10 mouse cellular contexts compared by ENCODE assay signal in genomic region chr7:54835911-54836352, GRCm38 (mm10). TPM values are rescaled to one million over a fixed set of nuclear protein-coding genes. Genes with fewer than 3 reads are reported as not detected.
A peak's percentile ranks its signal among the peaks of the same experiment; 100 is the strongest.
DNase-seq lines count a peak whose midpoint lies in the region; ATAC-seq lines count a peak whose summit lies in the region.
"Had no signal": no experiment of that assay in that cellular context is flagged by ENCODE, and none has a peak within 500 bp of the region (broad histone marks: within the 10 kb centered on the region; RNA-seq: fewer than 3 reads in every experiment).

No protein-coding gene starts in this region.

- 6% methylated on average over 13 of the region's 13 CpGs for WGBS in heart, embryonic 13.5 days
- 5% methylated on average over 13 of the region's 13 CpGs for WGBS in liver, embryonic 13.5 days (ENCODE audit: insufficient replicate concordance)

- intact Hi-C loops in heart, postnatal 14 days (cut with DNase I) = no loop called here

- no peak for DNase-seq in heart, postnatal 14 days
- DNase-seq in brain, adult 2 months (ENCODE audit: low read depth, low spot score) = peak; percentile 54
- DNase-seq in frontal cortex, postnatal 25 days (ENCODE audit: low spot score in 2 of 2) = peak; percentile 25 to 34
- DNase-seq in liver, embryonic 13.5 days = no peak
- no peak for DNase-seq in MN1 (ENCODE audit: low spot score)
- no peak for DNase-seq in urinary bladder, postnatal 14 days (ENCODE audit: low spot score)
- DNase-seq in gastrocnemius, adult 18-20 months (ENCODE audit: low spot score) = no peak

- no peak overlapping the region for H3K27ac ChIP-seq in heart, embryonic 13.5 days (replicated peaks)
- no peak overlapping the region for H3K27ac ChIP-seq in liver, embryonic 13.5 days

- H3K4me1 ChIP-seq in heart, embryonic 13.5 days = no peaks in the 10 kb centered on the region
- no peaks in the 10 kb centered on the region for H3K4me1 ChIP-seq in liver, embryonic 13.5 days (replicated peaks)

- ATAC-seq in heart, embryonic 13.5 days (ENCODE audit: extremely low read depth, insufficient number of reproducible peaks, low FRiP score, low TSS enrichment) = no peak
- ATAC-seq in liver, embryonic 13.5 days (ENCODE audit: low read depth) = no peak

- H3K27me3 ChIP-seq in heart, embryonic 13.5 days (replicated peaks) = peaks cover 26% of the 10 kb centered on the region
- peaks cover 10% of the 10 kb centered on the region; the same call in 1 of the 2 replicates for H3K27me3 ChIP-seq in liver, embryonic 13.5 days

- H3K36me3 ChIP-seq in heart, embryonic 13.5 days = no peaks in the 10 kb centered on the region
- no peaks in the 10 kb centered on the region for H3K36me3 ChIP-seq in liver, embryonic 13.5 days

- H3K4me2 ChIP-seq in heart, embryonic 13.5 days = peak overlapping the region; percentile 85
- H3K4me2 ChIP-seq in liver, embryonic 13.5 days = 0 out of 2 replicates have a peak overlapping the region, but pooled peaks have one; percentile 19

- peak overlapping the region; percentile 69 for H3K9ac ChIP-seq in heart, embryonic 13.5 days
- no peak overlapping the region for H3K9ac ChIP-seq in liver, embryonic 13.5 days

- no peaks in the 10 kb centered on the region for H3K9me3 ChIP-seq in heart, embryonic 13.5 days
- no peaks in the 10 kb centered on the region for H3K9me3 ChIP-seq in liver, embryonic 13.5 days (replicated peaks)

- H3K4me3 ChIP-seq in heart, embryonic 13.5 days = peak overlapping the region; percentile 57
- no peak overlapping the region for H3K4me3 ChIP-seq in liver, embryonic 13.5 days (replicated peaks)
- H3K4me3 ChIP-seq: myocyte had no signal

RNA-seq across cellular contexts. Expression of gene Luzp2, which starts 0.6 kb away (rescaled TPM):
- polyA plus RNA-seq in heart, embryonic 13.5 days (2015; fragmentation: Nextera tagmentation; extraction: Ambion mirVana) = 0.47 and 0.52 TPM in 2 replicates
- under 1 TPM; 0.14 to 0.17 TPM for total RNA-seq in heart, postnatal 14 days (2021)
- polyA plus RNA-seq in liver, embryonic 13.5 days (2015; fragmentation: Nextera tagmentation; extraction: Ambion mirVana) = 0.05 and 0.08 TPM in 2 replicates
- under 1 TPM; 0.11 to 0.14 TPM for total RNA-seq in gastrocnemius, adult 18-20 months (2021)
- total RNA-seq: MEL had no signal
- polyA plus RNA-seq: myocyte had no signal

Comparison
In these comparisons a context has a peak if more than half of its experiments do, and no peak if none do; other contexts are left out.
1. DNase-seq: peak in brain, adult 2 months (single experiment) and frontal cortex, postnatal 25 days (2 of 2); none in heart, postnatal 14 days (0 of 2), liver, embryonic 13.5 days (single experiment), MN1 (single experiment), urinary bladder, postnatal 14 days (single experiment) and gastrocnemius, adult 18-20 months (single experiment).